Mouse (Mus musculus): Measurements from ENCODE around the gene Cptp. TPM values are rescaled to one million over a fixed set of nuclear protein-coding genes. Genes with fewer than 3 reads are reported as not detected.

Gene Cptp
- polyA plus RNA-seq, 1 experiment from 2014 or later = 19.1 TPM

Small RNA genes lying within 50 kb of the gene (microRNA-seq; reads per million reads assigned to microRNA genes)
- gene Gm22991 = not detected

Other genes starting within 250 kb of the Cptp start
- gene Cdk11b, start 244.6 kb downstream of the Cptp start, polyA plus RNA-seq (2015; fragmentation: Nextera tagmentation; extraction: Ambion mirVana) = 75.5 and 77.9 TPM in 2 replicates
- not detected in 2 replicates for gene Gm10563, start 224.0 kb downstream of the Cptp start, polyA plus RNA-seq (2015; fragmentation: Nextera tagmentation; extraction: Ambion mirVana)
- 1.6 and 2.1 TPM in 2 replicates for gene Mmp23, start 216.1 kb downstream of the Cptp start, polyA plus RNA-seq (2015; fragmentation: Nextera tagmentation; extraction: Ambion mirVana)
- 29.8 and 35.2 TPM in 2 replicates for gene Mib2, start 200.2 kb downstream of the Cptp start, polyA plus RNA-seq (2015; fragmentation: Nextera tagmentation; extraction: Ambion mirVana)
- gene Fndc10, start 175.1 kb downstream of the Cptp start, polyA plus RNA-seq (2015; fragmentation: Nextera tagmentation; extraction: Ambion mirVana) = 1.9 and 2.3 TPM in 2 replicates
- gene Ssu72, start 164.6 kb downstream of the Cptp start, polyA plus RNA-seq (2015; fragmentation: Nextera tagmentation; extraction: Ambion mirVana) = 160 and 162 TPM in 2 replicates
- gene Tmem240, start 134.6 kb downstream of the Cptp start, polyA plus RNA-seq (2015; fragmentation: Nextera tagmentation; extraction: Ambion mirVana) = 1.9 and 2.4 TPM in 2 replicates
- 79.2 and 93.3 TPM in 2 replicates for gene Atad3a, start 108.3 kb downstream of the Cptp start, polyA plus RNA-seq (2015; fragmentation: Nextera tagmentation; extraction: Ambion mirVana)
- 15.1 and 15.3 TPM in 2 replicates for gene Vwa1, start 94.7 kb downstream of the Cptp start, polyA plus RNA-seq (2015; fragmentation: Nextera tagmentation; extraction: Ambion mirVana)
- gene Tmem88b, start 83.6 kb downstream of the Cptp start, polyA plus RNA-seq (2015; fragmentation: Nextera tagmentation; extraction: Ambion mirVana) = 0.20 and 0.45 TPM in 2 replicates
- gene Ankrd65, start 79.0 kb downstream of the Cptp start, polyA plus RNA-seq (2015; fragmentation: Nextera tagmentation; extraction: Ambion mirVana) = 0.18 TPM in 1 of 2 replicates, not detected in the other
- gene Mrpl20, start 66.6 kb downstream of the Cptp start, polyA plus RNA-seq (2015; fragmentation: Nextera tagmentation; extraction: Ambion mirVana) = 251 and 266 TPM in 2 replicates
- 166 and 179 TPM in 2 replicates for gene Ccnl2, start 57.0 kb downstream of the Cptp start, polyA plus RNA-seq (2015; fragmentation: Nextera tagmentation; extraction: Ambion mirVana)
- gene Aurkaip1, start 38.2 kb downstream of the Cptp start, polyA plus RNA-seq (2015; fragmentation: Nextera tagmentation; extraction: Ambion mirVana) = 147 and 151 TPM in 2 replicates
- 15.6 and 17.1 TPM in 2 replicates for gene Mxra8, start 29.8 kb downstream of the Cptp start, polyA plus RNA-seq (2015; fragmentation: Nextera tagmentation; extraction: Ambion mirVana)
- gene Dvl1, start 22.0 kb downstream of the Cptp start, polyA plus RNA-seq (2015; fragmentation: Nextera tagmentation; extraction: Ambion mirVana) = 7.2 and 7.6 TPM in 2 replicates
- gene Tas1r3, start 6.1 kb downstream of the Cptp start, polyA plus RNA-seq (2015; fragmentation: Nextera tagmentation; extraction: Ambion mirVana) = 0.58 and 0.72 TPM in 2 replicates
- 96.2 and 106 TPM in 2 replicates for gene Ints11, start 106 bp upstream of the Cptp start, polyA plus RNA-seq (2015; fragmentation: Nextera tagmentation; extraction: Ambion mirVana)
- gene Pusl1, start 22.3 kb upstream of the Cptp start, polyA plus RNA-seq (2015; fragmentation: Nextera tagmentation; extraction: Ambion mirVana) = 46.5 and 54.2 TPM in 2 replicates
- 51.0 and 56.7 TPM in 2 replicates for gene Acap3, start 22.4 kb upstream of the Cptp start, polyA plus RNA-seq (2015; fragmentation: Nextera tagmentation; extraction: Ambion mirVana)
- gene Ube2j2, start 74.4 kb upstream of the Cptp start, polyA plus RNA-seq (2015; fragmentation: Nextera tagmentation; extraction: Ambion mirVana) = 131 and 136 TPM in 2 replicates
- 7.0 and 10.1 TPM in 2 replicates for gene C1qtnf12, start 92.9 kb upstream of the Cptp start, polyA plus RNA-seq (2015; fragmentation: Nextera tagmentation; extraction: Ambion mirVana)
- 21.0 and 21.8 TPM in 2 replicates for gene B3galt6, start 123.2 kb upstream of the Cptp start, polyA plus RNA-seq (2015; fragmentation: Nextera tagmentation; extraction: Ambion mirVana)
- gene Sdf4, start 123.4 kb upstream of the Cptp start, polyA plus RNA-seq (2015; fragmentation: Nextera tagmentation; extraction: Ambion mirVana) = 113 and 118 TPM in 2 replicates
- gene Tnfrsf4, start 144.4 kb upstream of the Cptp start, polyA plus RNA-seq (2015; fragmentation: Nextera tagmentation; extraction: Ambion mirVana) = 0.63 and 1.1 TPM in 2 replicates
- gene Tnfrsf18, start 156.7 kb upstream of the Cptp start, polyA plus RNA-seq (2015; fragmentation: Nextera tagmentation; extraction: Ambion mirVana) = 0.83 and 0.98 TPM in 2 replicates
- not detected in 2 replicates for gene Ttll10, start 190.0 kb upstream of the Cptp start, polyA plus RNA-seq (2015; fragmentation: Nextera tagmentation; extraction: Ambion mirVana)
- 46.2 and 50.3 TPM in 2 replicates for gene 9430015G10Rik, start 240.5 kb upstream of the Cptp start, polyA plus RNA-seq (2015; fragmentation: Nextera tagmentation; extraction: Ambion mirVana)

Data from forebrain, embryonic 13.5 days (tissue).